Mouse (Mus musculus) ES-E14 (cell line): Measurements from ENCODE around the gene Gbp2b.
"Not testable (repeated sequence)": the region's sequence is repeated elsewhere in the genome, so short reads cannot be mapped to it uniquely, and the experiment has no call there.

Experiments
- CHD2 ChIP-seq: IDR thresholded peaks from 2 replicates; pipeline ENCODE4 v1.6.1; 2014; ENCODE audit warnings: mild to moderate bottlenecking, low read depth, low read length, inconsistent platforms
- ZC3H11A ChIP-seq: IDR thresholded peaks from 2 replicates; pipeline ENCODE4 v1.6.1; 2012; ENCODE audit warnings: low read depth, mild to moderate bottlenecking, inconsistent platforms, low read length, borderline replicate concordance

DNA sequence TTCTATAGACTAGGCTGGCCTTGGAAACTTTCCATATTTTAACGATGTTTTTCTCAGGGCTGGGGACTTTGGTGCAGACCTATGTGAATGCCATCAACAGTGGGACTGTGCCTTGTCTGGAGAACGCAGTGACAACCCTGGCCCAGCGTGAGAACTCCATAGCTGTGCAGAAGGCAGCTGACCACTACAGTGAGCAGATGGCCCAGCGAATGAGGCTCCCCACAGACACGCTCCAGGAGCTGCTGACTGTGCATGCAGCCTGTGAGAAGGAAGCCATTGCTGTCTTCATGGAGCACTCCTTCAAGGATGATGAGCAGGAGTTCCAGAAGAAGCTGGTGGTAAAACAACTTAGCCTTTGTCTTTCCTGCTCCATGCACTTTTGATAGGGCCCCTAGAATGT, 27.2 kb upstream of the Gbp2b start:
- TF ChIP-seq CHD2, ZC3H11A: not testable (repeated sequence)
